Mouse (Mus musculus) urinary bladder, postnatal 14 days (tissue): ENCODE data around the gene Rhbdd3.
"Not testable (repeated sequence)": the region's sequence is repeated elsewhere in the genome, so short reads cannot be mapped to it uniquely, and the experiment has no call there.

Experiments used
- DNase-seq: peaks from one replicate; pipeline ENCODE4 v3.0.0; 2021; ENCODE audit warnings: low spot score

Rhbdd3 gene

GRCm38 (mm10) chr11:5065056-5065821, 33.5 kb upstream of the Rhbdd3 start, which contains the start of gene Gas2l1:
Gas2l1 (minus strand) TSS chr11:5065327.
- peak; percentile 93 for DNase-seq

DNA sequence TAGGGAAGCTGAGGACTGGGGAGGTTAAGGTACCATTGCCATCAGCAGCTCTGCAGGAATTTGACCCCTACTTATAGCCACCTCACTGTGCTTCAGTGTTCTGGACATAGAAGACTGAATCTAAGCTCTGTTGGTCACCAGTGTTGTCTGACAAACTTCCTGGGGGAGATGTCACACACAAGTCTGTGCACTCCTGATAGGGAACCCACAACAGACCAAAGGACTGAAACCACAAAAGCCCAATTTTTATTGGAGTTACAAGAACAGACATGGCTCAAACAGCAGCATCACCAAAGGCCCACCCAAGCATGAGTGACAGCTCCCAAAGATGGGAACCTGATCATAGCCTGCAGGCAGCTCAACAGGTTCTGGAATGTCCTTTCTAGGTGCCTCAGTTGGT, 31.7 kb upstream of the Rhbdd3 start:
- no peak for DNase-seq

DNA sequence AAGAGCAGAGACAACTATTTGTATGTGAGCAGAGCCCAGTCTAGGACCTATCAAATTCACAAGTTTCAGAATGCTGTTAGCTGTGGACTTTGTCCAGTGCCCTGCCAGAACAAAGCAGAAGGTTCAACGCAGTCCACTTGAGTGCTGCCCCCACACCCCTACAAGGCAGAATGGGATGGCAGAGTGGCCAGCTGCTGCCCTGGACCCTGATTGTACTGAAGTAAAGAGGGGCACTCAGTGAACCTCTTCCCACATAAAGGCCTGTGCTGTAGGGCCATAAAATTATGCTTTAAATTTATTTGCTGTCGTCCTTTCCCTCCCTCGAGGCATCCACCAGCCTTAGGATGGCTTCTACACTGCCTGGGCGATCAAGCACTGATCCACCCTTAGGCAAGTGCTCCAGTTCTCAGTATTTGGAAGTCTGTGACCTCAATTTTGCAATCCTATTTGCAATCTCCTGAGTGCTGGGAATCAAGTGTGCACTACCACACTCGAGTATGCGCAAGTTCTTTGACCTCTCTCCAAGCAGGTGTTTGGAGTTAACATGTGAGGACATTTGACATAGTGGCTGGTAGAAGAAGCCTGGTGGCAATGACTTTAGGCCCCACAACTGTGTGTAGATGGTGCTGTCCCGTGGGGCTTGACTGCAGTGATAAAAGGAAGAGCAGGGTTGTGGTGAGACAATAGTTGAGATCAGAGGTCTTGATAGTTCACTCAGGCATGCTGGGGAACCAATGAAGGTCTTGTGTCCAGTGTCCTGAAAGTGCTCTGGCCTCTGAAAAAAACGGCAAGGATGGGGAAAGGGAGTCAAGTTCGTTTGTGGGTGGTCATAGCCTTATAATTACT, 30.4 kb upstream of the Rhbdd3 start:
- DNase-seq = no peak

DNA sequence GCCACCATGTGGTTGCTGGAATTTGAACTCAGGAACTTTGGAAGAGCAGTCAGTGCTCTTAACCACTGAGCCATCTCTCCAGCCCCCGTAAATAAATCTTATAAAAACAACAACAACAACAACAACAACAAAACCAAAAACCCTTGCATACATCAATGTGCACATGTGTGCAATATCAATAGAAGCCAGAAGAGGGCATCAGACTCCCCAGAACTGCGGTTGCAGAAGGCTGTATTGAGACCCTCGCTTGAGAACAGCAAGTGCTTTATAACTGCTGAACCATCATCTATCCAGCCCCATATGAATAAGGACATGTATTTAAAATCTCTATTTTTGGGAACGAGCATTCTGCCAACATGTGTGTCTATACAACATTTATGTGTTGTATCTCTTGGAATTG, 23.8 kb upstream of the Rhbdd3 start:
- DNase-seq = no peak

DNA sequence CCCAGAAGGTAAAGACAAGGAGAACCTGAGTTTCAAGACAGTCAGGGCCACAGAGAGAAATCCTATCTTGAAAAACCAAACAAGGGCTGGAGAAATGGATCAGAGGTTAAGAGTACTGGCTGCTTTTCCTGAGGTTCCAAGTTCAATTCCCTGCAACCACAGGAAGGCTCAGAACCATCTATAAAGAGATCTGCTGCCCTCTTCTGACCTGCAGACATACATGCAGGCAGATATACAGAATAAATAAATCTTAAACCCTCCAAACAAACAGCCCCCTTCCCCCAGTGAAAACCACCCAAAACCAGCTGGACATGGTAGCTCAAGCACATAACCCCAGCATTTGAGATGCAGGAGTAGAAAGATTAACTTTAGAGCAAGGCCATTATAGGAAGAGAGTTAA, 23.0 kb upstream of the Rhbdd3 start:
- no peak for DNase-seq

DNA sequence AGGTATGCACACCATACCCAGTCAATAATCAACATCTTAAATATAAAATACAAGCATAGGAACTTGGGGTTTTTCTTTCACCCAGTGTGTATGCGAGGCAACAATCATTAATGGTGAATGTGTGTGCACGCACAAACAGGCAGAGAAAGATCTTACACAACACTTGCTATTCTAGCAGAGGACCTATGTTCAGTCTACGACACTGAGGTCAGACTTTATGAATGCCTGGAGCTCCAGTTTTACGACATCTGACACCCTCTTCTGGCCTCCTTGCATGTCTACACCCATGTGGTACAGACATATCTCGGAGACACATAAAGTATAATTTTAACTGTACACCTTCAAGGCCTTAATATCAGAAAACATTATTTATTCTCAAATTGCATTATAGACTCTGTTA, 21.9 kb upstream of the Rhbdd3 start:
- DNase-seq = not testable (repeated sequence)

DNA sequence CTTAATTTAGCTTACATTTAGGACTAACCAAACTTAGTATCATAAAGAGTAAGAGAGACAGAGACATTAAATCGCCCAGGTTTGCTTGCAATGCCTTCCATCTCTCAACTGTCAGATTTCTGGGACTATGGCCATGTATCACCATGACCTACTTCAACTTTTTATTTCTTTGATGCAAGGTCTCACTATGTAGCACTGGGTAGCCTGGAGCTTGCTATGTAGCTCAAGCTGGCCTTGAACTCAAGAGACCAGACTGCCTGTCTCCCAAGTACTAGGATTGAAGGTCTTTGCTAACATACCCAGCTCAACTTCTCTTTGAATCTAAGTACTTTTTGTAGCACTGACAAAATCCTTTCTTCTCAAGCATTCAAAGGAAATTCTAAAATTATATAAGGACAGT, 9.6 kb upstream of the Rhbdd3 start:
- DNase-seq = no peak

GRCm38 (mm10) chr11:5091706-5092105, 7.0 kb upstream of the Rhbdd3 start:
- no peak for DNase-seq

GRCm38 (mm10) chr11:5095877-5096276, 2.8 kb upstream of the Rhbdd3 start:
- no peak for DNase-seq

DNA sequence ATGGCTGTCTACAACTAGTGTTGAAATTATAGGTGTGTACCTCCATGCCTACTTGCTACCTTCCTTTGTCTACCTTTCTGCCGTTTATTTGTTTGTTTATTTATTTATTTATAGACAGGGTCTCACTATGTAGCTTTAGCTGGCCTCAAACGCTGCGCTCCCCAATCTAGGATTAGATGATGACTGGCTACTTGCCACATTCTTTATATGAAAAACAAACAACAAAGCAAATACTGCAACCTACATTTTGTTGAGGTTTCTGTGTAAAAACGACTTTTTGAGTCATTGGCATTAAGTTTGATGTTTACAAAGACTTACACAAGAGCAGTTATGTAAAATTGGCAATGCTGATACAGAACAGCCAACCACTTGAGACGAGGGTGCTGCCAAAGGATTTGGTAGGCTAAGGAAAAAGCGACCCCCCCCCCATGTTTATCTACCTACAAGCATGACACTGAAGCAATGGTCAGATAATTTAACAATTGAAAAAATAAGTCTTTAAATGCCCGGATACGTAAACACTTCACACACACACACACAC, 2.2 kb upstream of the Rhbdd3 start:
- DNase-seq = no peak

GRCm38 (mm10) chr11:5098035-5098735, 541 bp upstream of the Rhbdd3 start:
- peak; percentile 42 for DNase-seq

DNA sequence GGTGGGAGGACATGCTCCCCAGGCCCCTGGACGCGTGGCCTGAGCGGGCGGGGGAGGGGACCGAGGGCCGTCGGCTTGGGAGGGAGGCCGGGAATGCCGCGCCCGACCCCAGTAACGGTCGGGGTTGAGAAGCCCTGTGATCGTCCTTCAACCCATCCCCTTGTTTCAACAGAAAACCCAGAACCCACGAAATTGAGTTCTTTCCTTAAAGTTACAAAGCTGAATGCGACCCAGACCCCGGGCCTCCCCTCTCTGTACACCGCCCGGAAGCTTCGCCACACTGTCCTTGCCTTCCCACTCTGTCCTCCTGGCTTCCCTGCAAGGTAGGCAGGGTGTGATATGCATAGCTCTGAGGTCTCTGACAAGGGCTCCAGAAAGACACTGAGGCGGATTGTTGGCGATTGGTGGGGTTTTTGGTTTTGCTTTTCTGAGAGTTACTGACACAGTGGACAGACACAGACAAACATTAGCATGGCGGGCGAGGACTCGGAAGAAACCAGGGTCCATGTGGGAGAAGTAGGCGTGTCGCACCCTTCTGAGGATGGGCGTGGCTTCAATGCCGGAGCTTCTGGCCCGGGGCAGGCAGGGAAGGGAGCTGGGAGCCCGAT, 954 bp downstream of the Rhbdd3 start:
- peak; percentile 88 for DNase-seq

DNA sequence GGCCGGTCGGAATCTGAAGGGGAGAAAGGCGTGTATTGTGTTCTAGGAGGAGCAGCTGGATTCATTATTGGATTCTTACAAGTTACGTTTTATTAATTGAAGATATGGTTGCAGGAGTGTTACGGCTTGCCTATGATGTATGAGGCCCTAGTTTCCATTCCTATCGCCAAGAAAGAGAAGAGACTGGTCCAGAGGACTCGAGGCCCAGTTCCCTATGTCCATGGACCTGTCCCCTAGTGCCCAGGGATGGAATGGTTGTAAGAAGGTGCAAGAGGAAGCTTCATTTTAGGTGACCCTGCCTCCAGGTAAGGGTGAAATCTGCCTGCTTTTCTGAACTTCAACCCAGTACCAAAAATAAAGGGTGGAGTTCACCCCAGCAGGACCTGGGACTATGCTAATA, 1.6 kb downstream of the Rhbdd3 start:
- no peak for DNase-seq

DNA sequence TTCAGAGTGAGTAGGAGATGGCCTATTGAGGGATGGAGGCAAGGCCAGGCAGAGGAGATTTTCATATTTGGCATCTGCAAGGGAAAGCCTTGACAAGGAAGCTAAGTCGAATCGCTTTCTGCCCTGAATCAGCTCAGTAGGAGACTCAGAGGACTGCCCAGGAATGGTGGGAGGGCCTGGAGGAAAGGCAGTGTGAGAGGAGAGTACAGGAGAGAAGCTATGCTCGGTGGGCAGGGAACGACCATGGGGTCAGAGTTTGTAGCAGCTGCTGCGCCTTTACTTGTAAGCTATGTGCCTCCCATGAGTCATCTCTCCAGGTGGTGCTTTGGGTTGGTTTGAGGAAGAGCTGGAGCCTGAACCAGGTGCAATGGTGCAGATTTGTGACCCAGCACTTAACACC, 2.1 kb downstream of the Rhbdd3 start:
- no peak for DNase-seq

DNA sequence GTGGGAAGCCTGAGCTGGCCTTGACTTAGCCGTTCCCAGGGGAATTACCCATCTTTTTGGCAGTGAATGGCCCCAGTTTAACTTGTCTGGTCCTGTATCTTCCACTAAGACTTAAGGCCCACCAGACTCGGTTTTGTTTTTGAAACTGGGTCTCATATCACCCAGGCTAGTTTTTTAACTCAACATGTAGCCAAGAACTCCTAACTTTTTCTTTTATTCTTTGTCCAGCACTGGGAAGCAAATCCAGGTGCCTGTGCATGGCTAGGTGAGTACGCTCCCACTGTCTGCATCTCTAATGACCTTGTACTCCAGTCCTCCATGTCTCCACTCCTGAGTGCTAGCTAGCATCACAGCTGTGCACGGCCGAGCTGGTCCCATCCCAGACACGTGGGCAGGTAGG, 2.9 kb downstream of the Rhbdd3 start:
- no peak for DNase-seq

DNA sequence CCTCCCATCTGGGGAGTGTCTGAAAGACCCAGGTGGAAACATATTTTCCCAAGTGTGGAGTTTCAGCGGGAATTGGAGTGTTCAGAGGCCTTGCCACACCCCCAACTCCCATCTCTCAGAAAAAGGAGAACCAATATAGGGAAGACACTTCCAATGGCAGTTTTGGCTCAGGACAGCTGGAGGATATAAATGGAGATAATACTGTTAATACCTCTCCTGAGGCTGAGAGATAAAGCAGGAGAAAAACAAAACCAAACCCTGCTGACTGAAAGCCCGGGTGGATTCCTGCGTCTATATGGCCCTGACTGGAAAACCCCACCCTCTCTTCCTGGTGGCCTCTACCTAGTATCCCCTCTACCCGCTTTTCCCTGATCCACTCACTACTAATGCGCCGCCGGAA, 3.7 kb downstream of the Rhbdd3 start:
- no peak for DNase-seq

DNA sequence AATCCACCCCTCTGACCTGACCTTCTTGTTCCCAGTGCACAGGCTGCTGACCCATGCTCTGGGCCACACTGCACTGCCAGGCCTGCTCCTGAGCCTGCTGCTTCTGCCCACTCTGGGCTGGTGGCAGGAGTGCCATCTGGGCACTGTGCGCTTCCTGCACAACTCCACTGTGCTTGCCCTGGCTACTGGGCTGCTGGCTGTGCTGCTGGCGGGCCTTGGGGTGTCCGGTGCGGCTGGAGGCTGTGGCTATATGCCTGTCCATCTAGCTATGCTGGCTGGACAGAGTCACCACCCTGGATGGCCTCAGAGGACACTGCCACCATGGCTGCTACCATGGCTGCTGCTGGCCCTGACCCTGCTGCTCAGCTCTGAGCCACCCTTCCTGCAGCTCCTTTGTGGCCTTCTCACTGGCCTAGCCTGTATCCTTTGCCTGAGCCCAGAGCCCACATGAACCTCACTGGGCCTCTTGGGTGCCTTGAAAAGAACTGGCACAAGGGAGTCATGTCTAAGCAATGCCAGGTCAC, 5.3 kb downstream of the Rhbdd3 start:
- no peak for DNase-seq

DNA sequence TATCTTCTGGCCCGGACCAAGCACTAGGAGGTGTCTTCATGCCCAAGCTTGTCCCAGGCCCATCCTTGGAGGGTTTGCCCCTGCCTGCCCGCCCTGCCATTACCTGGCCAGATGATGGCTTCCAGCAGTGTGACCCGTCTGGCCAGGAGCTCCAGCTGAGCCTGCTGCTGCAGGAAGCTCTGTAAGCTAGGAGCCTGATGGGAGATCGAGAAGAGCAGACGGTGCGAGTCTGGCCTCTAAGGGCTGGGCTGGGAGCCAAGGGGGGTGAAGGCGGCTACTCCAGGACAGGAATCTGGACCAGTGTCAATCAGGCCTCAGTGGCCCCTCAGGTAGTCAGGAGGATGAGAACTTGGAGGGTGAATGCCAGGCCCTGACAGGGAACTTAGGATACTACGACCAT, 10.7 kb downstream of the Rhbdd3 start:
- DNase-seq = peak; percentile 32

DNA sequence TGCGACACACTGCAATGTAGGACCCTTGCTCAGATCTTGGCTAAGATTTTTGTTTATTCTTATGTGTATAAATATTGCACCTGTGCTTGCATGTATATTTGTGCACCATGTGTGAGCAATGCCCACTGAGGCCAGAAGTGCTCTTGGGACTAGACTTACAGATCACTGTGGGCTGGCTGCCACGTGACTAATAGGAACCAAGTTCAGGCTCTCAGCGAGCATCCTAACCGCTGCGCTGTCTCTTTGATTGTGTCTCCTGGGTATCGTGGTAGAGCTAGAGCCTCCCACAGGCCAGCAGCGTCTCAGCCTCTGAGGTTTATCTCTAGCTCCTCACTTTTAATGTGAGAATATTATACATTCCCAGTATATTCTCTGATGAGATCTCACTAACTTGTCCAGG, 14.9 kb downstream of the Rhbdd3 start:
- DNase-seq = no peak

DNA sequence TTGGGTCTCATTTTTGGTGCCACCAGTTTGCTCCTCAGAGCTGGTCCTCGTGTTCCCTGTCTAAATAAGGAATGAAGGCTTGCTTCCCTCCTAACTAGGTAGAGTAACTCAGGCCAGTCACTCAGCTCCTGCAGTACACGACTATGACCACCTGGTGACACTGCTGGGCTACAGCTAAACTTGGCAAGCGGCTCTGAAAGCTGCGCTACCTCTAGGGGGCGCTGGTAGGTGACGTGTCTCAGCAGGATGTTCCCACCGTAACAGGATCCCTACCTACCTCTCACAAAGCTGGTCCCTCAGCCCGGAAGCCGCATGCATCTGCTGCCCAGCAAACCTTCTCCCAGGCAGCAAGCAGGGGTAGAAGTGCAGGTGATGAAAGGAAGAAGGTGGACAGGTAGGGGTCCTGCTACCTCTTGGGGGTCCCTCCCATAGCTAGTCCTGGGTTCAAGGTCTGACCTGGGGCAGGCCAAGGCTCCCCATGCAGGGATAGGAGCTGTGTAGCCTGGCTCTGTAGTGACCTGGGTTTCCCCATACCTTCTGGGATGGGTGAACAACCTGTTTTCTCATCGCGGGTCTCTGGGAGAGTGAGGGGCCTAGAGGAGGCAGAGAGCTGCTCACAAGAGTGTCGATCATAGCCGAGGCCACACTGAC, 16.3 kb downstream of the Rhbdd3 start:
- DNase-seq = peak; percentile 92

DNA sequence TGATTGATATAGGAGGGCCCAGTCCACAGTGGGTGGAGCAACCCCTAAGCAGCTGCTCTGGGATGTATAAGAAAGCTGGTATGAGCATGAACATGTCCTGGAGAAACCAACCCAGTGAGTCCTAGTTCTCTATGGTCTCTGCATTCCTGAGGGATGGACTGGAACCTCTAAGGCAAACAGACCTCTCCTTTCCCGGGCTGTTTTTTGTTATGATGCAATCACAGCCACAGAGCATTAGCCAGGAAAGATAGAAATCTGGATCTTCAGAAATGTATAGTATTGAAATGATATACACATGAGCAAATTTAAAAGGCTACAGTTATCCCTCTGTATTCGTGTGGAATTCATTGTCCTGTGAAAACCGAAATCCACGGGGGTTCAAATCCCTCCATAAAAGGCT, 27.0 kb downstream of the Rhbdd3 start:
- DNase-seq = no peak
